Mouse (Mus musculus): ENCODE data around the gene Ccdc78. TPM values are rescaled to one million over a fixed set of nuclear protein-coding genes. Genes with fewer than 3 reads are reported as not detected.
A peak's percentile ranks its signal among the peaks of the same experiment; 100 is the strongest.
"Not testable (repeated sequence)": the region's sequence is repeated elsewhere in the genome, so short reads cannot be mapped to it uniquely, and the experiment has no call there.

The Ccdc78 gene
- total RNA-seq (2021): under 1 TPM; 0.49 to 0.51 TPM
- long read RNA-seq, experiment 1, partial matches to known transcripts: 0 of 1 reads
- long read RNA-seq, experiment 1, other reads (novel, unspliced or antisense): 1 of 1 reads
- long read RNA-seq, experiment 2, partial matches to known transcripts: 0 of 3 reads
- long read RNA-seq, experiment 2, other reads (novel, unspliced or antisense): 3 of 3 reads

DNA sequence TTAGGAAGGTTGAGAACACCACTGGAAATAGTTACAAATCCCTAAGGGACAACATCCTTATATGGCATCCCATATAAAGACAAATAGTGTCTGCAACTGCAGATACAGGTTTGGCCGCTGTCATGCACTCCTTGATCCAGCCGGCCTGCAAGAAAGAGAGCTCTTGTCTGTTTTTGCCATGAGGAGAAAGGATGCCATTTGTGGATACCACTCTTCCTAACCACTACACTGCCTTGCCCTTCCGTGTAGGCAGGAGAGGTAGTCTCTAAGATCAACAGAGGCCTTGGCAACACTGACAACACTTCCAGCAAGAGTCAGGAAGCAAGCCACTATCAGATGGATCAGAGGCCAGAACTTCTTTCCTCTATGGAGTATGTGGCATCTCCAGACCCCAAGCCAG is at the start of gene Ccdc78:
Gene Ccdc78 (plus strand): TSS at position 301 of the 400 bp plus-strand sequence.
- no peak for TF ChIP-seq CTCF (conservative IDR thresholded peaks at IDR 0.05)
- no peak for DNase-seq (ENCODE audit: low spot score in 2 of 2)
- peak within 1 kb of the TSS; percentile 90 for H3K27ac ChIP-seq

DNA sequence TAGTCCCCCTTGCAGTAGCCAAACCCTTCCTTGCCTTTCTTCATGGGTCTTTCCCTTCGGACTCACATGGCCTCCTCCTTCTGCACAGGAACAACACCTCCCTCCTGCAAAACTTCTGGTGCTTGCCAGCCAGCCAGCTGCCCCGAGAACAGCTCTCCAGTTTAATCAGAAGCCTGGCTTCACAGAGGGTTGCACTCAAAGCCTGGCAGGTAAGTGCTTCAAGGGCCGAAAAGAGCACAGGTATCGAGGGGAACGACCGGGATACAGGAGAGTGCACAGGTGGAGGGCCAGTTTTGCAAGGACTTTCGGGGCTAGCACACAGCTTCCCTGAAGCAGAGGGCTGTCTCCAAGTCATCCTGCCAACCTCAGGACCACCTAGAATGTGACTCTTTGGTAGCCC is 47.5 kb upstream of the Ccdc78 start:
- TF ChIP-seq CTCF (conservative IDR thresholded peaks at IDR 0.05): no peak
- no peak for DNase-seq (ENCODE audit: low spot score in 2 of 2)
- Histone ChIP-seq H3K27ac (no peak overlapping the region), H3K4me3 (no peak overlapping the region)

More for the DNA sequence above, at the start of gene Ccdc78:
- peak within 1 kb of the TSS; percentile 65 for H3K4me3 ChIP-seq

DNA sequence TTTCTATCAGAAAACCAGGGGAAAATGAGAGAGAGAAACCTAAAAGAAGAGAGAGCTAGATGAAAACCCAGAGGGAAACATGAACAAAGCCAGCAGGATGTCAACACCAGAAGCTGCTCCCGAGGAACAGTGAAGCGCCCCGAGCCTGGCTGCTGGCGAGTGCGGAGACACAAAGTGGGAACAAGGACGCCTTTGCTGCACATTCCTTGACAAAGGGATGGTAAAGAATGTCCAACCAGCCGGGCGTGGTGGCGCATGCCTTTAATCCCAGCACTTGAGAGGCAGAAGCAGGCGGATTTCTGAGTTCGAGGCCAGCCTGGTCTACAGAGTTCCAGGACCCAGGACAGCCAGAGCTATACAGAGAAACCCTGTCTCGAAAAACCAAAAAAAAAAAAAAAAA is 44.9 kb upstream of the Ccdc78 start:
- not testable (repeated sequence) for H3K27ac ChIP-seq; DNase-seq (ENCODE audit: low spot score in 2 of 2); H3K4me3 ChIP-seq

DNA sequence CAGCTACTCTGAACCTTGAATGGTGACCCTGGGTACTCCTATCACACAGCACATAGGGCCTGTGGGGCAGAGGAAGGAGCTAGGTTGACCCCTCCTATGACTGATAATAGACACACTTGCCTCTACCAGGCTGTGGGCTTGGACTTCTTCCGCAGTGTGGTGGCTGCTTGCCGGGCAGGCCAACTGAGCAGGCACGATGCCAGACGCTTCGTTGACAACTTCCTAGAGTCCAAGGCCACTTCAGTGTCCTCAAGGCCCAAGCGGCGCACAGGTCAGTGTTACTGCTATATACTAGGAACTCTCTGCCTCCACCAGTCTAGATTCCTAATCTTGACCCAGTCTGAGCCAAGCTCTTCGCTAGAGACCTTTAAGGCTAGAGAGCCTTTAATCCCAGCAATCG is 42.5 kb upstream of the Ccdc78 start:
- H3K27ac ChIP-seq: no peak overlapping the region
- no peak overlapping the region for H3K4me3 ChIP-seq
- no peak for TF ChIP-seq CTCF (conservative IDR thresholded peaks at IDR 0.05)
- DNase-seq (ENCODE audit: low spot score in 2 of 2): no peak

DNA sequence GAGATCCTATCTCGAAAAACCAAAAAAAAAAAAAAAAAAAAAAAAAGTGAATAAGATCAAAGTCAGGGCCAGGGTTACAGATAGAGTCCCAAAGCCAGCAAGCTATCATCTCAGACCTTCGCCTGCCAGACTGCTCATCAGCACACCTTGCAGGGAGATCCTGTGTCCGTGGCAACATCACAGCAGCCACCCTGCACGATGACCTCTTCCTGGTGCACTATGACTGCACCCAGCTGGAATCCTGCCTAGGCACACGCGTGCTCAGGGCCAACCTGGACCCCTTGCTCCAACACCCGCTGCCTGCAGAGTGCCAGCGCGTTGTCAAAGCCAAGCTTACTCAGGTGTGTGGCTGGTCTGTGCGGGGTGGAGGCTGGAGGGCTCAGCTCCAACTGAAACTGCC is 42.1 kb upstream of the Ccdc78 start:
- no peak for DNase-seq (ENCODE audit: low spot score in 2 of 2)
- Histone ChIP-seq H3K4me3 (no peak overlapping the region), H3K27ac (no peak overlapping the region)
- no peak for TF ChIP-seq CTCF (conservative IDR thresholded peaks at IDR 0.05)

DNA sequence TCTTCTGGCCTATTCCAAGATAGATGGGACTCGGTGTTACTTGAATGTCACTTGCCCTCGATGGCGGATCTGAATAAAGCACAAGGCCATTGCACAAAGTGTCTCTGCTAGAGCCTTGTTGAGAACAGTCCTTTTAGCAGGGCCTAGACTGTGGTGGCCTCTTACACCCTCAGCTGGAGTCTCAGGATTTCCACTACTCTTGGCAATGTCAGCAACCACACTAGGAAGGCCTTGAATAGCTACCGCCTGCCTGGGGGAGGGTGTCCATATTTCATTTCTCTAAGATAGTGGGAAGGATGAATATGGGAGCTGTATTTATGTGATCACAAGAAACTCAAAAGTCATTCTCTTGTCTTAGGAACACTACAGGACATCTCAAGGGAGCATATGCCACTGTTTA is 38.1 kb upstream of the Ccdc78 start:
- no peak for DNase-seq (ENCODE audit: low spot score in 2 of 2)
- Histone ChIP-seq H3K4me3 (no peak overlapping the region), H3K27ac (no peak overlapping the region)
- TF ChIP-seq CTCF (conservative IDR thresholded peaks at IDR 0.05): no peak

DNA sequence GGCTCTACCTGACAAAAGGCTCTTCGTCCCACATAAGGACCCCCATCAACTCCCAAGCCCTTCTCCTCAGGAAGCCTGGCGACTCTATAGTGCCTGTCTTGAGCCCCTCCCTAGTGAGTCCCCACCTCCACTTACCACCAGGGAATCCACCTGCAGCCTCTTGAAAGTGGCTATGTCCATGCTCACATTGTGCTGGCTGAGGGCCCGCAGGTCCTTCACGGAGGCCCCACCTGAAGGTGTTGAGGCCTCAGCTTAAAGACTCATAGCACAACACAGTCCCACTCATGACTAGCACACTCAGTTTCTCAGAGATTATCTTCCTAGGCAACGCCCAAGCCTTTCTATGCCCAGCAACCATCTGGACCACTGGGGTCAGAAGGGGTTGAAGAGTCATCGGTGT is 37.1 kb upstream of the Ccdc78 start:
- DNase-seq (ENCODE audit: low spot score in 2 of 2): no peak
- H3K27ac ChIP-seq: no peak overlapping the region
- TF ChIP-seq CTCF (conservative IDR thresholded peaks at IDR 0.05): no peak
- no peak overlapping the region for H3K4me3 ChIP-seq

DNA sequence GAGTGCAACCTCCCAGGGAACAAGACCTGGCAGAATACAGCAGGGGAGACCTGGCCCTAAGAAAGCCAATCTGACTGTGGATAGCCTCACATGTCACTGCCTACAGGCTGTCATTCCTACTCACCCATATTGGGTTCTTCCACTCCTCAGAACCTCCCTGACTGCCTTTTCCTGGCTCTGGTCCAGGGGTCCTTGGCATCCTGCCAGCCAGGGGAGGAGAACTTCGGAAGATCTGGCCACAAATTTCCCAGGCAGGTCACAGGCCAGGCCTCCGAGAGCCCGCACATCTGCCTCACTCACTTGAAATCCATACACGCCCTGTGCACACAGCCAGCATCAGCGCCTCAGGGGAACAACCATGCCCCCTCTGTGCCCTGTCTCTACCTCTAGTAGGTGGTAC is 34.9 kb upstream of the Ccdc78 start:
- no peak overlapping the region for H3K4me3 ChIP-seq
- DNase-seq (ENCODE audit: low spot score in 2 of 2): peak in 1 of 2 experiments; percentile 44
- H3K27ac ChIP-seq: peak overlapping the region; percentile 33
- TF ChIP-seq CTCF (conservative IDR thresholded peaks at IDR 0.05): no peak

DNA sequence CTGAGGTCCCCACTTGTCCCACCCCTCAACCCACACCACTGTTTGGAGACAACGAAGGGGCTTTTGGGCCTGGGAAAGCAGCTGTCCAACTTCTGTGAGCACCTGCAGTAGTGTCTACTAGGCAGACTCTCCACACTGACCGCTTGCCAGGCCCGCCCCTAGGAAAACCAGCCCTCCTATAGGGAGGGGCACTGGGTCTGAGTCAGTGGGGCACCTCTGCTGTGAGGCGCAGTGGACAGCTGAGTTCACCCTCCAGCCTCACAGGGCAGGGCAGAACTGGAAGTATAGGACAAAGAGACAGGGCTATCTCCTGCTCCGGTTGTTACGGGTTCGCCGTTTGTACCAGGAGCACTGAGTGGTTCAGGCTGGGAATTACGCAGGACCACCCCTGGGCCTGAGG is 32.1 kb upstream of the Ccdc78 start, which contains the start of gene Msln:
Gene Msln (minus strand): TSS at position 138 of the 400 bp plus-strand sequence.
- no peak within 1 kb of the TSS for H3K27ac ChIP-seq
- no peak for DNase-seq (ENCODE audit: low spot score in 2 of 2)
- no peak within 1 kb of the TSS for H3K4me3 ChIP-seq
- TF ChIP-seq CTCF (conservative IDR thresholded peaks at IDR 0.05): no peak

DNA sequence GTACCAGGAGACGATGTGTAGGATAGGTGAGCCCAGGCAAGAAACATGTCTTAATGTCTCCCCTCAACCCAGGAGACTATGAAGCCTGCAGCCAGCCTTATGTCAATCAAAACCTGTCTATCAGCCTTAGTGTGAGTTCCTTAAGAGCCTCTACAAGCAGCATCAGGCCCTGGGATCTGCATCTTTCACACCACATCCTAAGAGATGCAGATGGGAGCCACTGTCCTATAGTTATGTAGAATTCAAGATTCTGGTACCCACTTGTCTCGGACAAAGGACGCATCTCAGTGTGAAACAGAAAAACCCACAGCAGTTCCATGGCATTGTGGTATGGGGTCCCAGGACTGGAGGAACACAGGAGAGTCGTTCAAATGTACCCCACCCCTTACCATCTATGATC is 31.3 kb upstream of the Ccdc78 start:
- Histone ChIP-seq H3K27ac (no peak overlapping the region), H3K4me3 (no peak overlapping the region)
- DNase-seq (ENCODE audit: low spot score in 2 of 2): no peak
- no peak for TF ChIP-seq CTCF (conservative IDR thresholded peaks at IDR 0.05)

DNA sequence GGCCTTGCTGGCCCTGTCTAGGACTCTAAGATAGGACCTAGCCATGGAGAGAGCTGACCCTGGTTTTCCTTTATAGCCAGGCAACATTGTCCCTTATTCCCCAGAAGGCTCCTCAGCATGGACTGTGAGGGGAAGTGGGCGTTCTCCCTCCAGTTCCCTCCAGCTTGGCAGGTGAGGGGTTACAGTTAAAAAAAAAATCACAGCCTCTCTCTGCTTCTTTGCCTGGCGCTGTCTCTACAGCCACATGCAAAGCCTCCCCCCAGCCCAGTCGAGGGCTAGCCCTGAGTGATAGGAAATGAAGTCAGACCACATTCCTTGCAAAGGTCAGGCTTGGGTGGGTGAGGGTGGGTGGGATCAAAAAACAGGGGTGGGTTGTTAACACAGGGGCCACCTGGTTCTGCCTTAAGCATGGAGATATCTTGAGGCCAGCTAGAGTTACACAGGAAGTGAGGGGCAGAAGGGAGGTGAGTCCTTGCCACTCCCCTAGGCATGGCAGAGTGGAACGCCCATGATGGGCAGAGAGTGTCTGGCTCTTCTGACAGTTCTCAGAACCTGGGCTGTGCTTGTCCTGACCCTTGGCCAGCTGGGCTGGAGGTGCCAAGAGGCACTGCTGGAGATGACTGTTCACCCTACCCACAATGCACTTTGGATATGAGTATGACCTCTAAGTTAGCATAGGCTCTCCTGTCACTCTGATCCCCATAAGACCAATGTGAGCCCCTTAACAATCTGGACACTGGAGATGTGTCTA is 30.6 kb upstream of the Ccdc78 start:
- no peak for DNase-seq (ENCODE audit: low spot score in 2 of 2)
- H3K27ac ChIP-seq: no peak overlapping the region
- no peak overlapping the region for H3K4me3 ChIP-seq
- TF ChIP-seq CTCF (conservative IDR thresholded peaks at IDR 0.05): no peak

DNA sequence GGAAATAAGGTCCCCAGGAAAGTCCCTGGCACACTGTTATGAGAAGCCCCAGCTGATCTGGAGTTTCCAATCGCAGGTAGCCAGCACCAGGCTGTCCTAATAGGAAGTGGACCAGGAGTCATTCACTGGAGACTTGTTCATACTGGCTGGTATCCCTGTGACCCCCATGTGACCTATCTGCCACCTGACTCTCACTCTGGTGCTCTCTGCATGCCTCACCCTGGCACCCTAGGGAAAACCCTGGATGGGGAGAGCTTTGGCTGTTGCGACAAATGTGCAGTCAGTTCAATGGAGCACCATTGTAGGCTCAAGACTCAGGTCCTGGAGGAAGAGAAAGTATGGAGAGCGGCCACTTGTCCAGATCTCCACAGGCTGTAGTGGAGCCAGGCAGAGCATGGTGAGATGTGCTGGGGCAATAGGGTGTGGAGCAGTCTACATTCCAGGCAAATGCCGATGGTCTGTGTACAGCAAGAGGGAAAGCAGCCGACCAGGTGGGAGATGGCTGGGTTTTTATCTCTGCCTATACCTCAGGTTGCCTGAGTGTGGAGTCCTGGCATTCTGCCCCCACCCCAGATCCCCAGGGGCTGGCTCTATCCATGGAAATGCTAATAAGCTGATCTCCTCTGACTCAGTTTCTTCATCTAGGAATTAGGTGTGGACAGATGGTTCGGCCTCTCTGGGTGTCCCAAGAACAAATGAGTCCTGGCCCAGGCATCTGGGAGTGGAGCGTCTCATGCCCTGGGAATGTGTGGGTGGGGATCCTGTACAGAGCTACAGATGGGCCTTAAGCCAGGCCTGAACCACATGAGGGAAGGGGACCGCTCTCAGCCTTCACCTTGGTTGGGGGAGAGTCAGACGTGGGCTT is 29.8 kb upstream of the Ccdc78 start:
- no peak overlapping the region for H3K27ac ChIP-seq
- no peak for DNase-seq (ENCODE audit: low spot score in 2 of 2)
- no peak overlapping the region for H3K4me3 ChIP-seq
- TF ChIP-seq CTCF (conservative IDR thresholded peaks at IDR 0.05): no peak

DNA sequence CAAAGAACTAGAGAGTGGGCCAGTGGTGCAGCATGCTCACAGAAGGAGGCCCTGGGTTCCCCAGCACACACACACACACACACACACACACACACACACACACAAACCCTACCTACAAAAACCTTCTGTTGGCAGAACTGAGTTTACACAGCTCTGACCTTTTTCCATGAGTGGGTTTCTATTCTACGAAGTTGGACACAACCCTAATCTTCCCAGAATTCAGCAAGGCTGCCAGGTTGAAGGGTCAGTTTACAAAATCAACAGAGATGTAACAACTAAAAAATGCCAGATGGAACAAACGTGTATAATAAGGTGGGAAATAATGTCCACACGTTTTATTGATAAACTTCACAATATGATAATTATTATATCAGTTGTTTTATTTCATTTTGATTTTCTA is 28.7 kb upstream of the Ccdc78 start:
- DNase-seq (ENCODE audit: low spot score in 2 of 2): no peak
- no peak overlapping the region for H3K27ac ChIP-seq
- H3K4me3 ChIP-seq: no peak overlapping the region
- TF ChIP-seq CTCF (conservative IDR thresholded peaks at IDR 0.05): no peak
